Mouse (Mus musculus): ENCODE measurements around the gene 4921524J17Rik. TPM values are rescaled to one million over a fixed set of nuclear protein-coding genes. Genes with fewer than 3 reads are reported as not detected.

Gene 4921524J17Rik
- polyA plus RNA-seq, 1 experiment from 2014 or later: 38.6 TPM

DNA sequence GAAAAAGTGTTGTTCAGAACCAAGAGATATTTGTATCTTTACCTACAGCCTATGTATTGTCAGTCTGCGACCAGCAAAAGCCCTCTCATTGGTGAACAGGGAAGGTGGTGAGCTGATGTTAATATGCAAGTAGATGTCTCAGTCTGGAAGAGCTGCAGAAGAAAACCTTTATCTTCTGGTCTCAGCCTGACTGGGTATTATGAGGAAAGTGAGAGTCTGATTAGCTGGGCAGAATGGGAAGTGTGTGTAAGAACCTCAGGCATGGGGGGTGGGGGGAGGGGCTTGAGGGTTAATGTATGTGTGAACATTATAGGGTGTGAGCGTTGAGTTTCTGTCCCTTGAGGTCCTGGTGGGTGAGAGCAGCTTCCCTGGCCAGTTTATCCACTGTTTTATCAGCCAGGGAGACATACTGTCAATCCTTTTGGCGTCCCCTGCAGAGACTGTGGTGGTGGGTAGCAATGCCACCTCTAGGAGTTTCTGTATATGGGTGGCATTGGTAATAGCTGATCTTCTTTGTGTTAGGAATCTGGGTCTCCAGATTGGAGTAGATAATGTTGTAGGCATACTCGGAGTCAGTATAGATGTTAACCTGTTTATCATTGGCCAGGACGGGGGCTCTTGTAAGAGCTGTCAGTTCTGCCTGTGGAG is 36.1 kb downstream of the 4921524J17Rik start:
- Histone ChIP-seq H3K27me3 (replicated peaks) (no peaks in the 10 kb centered on the region), H3K36me3 (replicated peaks) (no peaks in the 10 kb centered on the region), H3K9ac (no peak overlapping the region), H3K4me3 (no peak overlapping the region), H3K27ac (no peak overlapping the region), H3K4me1 (no peaks in the 10 kb centered on the region), H3K9me3 (no peaks in the 10 kb centered on the region), H3K4me2 (no peak overlapping the region)
- no peak for ATAC-seq (replicated peaks)
- WGBS: 89% methylated on average over 5 of the region's 5 CpGs

DNA sequence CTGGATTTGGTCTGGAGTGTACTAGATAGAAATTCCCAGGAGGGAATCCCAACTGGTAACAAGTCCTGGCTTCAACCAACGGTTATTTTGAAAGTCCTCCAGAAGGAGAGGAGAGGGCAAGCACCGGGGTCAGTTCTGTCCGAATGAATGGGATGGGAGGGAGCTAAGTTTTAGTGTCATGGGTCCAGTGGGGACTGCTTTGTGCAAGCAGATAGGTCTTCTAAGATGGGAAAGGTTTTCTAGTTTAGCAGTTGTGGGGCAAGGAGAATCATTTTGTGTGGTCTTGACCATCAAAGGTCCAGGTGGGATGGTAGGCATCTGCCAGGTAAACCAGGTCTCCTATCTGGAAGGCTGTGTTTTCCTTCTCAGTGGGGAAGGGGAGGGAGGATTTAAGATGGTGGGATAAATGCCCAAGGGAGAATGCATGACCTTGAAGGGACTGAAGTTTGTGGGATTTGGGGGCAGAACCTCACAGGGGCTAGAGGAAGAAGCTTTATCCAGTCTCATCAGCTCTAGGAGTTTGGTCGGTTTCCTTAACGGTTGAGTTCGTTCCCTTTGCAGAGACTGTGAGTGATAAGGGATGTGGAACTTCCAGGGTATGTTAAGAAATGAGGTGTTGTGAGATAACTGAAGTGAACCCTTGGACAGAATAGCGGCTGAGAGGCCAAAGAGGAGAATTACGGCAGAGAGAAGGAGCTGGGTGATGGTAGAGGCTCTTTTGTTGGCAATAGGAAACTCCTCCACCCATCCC is 36.8 kb downstream of the 4921524J17Rik start:
- Histone ChIP-seq H3K9me3 (no peaks in the 10 kb centered on the region), H3K4me2 (no peak overlapping the region), H3K4me1 (no peaks in the 10 kb centered on the region), H3K36me3 (replicated peaks) (no peaks in the 10 kb centered on the region), H3K27ac (no peak overlapping the region), H3K4me3 (no peak overlapping the region), H3K27me3 (replicated peaks) (no peaks in the 10 kb centered on the region), H3K9ac (no peak overlapping the region)
- WGBS: 90% methylated on average over 8 of the region's 8 CpGs
- ATAC-seq (replicated peaks): no peak

DNA sequence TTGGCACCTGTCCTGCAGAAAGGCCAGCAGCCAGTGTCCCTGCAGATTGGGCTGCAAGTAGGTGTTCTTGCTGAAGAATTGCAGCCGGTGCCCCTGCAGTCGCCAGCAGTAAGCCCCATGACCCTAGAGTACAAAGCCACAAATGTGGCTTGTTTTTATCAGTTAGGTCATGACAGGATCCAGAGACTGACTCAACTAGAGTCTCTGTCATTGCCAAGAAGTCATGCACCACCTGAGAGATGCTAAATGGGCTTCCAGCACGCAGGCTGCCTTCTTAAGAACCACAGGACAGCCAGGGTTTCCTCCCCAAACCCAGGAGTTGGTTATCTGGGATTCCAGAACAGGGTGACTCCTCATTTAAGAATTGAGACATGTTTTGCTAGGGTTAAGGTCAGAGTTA is 37.6 kb downstream of the 4921524J17Rik start:
- Histone ChIP-seq H3K9me3 (no peaks in the 10 kb centered on the region), H3K4me3 (no peak overlapping the region), H3K27ac (no peak overlapping the region), H3K9ac (no peak overlapping the region), H3K27me3 (replicated peaks) (no peaks in the 10 kb centered on the region), H3K36me3 (replicated peaks) (no peaks in the 10 kb centered on the region), H3K4me1 (no peaks in the 10 kb centered on the region), H3K4me2 (no peak overlapping the region)
- 80% methylated on average over 3 of the region's 3 CpGs for WGBS
- ATAC-seq (replicated peaks): no peak

DNA sequence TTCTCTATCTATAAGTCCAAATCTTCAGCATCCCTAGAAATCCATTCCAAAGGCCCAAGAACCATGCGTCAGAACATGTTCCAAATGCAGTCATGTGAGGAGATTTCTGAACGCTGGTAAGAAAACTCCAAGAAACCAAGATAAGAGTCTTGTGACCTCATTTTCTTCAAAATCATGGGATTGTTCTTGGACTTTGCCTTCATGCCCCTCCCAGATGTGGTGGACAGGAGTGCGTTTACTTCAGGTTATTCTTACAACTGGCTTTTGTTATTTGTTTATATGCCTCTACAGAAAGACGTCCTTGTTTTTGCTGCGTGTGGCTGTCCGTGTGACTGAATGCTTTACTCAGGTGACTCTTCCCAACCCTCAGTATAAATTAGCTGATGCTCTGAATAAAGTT is 39.4 kb downstream of the 4921524J17Rik start:
- Histone ChIP-seq H3K27ac (no peak overlapping the region), H3K9me3 (no peaks in the 10 kb centered on the region), H3K27me3 (replicated peaks) (no peaks in the 10 kb centered on the region), H3K9ac (no peak overlapping the region), H3K36me3 (replicated peaks) (no peaks in the 10 kb centered on the region), H3K4me1 (no peaks in the 10 kb centered on the region), H3K4me3 (no peak overlapping the region), H3K4me2 (no peak overlapping the region)
- WGBS: 96% methylated on average over 6 of the region's 6 CpGs
- no peak for ATAC-seq (replicated peaks)

DNA sequence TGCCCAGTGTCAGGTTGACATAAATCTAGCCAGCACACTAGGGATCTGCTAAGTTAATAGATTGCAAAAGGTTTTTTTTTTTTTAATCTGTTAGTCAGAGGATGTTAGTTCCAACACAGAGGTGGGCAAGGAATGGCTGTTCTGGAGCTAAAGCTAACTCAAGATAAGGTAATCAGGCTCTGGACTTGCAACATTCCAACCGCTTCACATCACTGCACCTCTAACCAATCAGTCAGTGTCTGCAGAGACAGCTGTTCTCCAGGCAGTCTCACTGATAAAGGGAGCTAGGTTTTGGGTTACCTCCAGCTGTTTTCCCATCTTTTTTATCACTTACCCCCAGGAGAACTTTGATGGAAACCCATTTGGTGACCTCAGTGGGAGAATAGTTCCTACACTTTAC is 41.2 kb downstream of the 4921524J17Rik start:
- H3K4me1 ChIP-seq: no peaks in the 10 kb centered on the region
- no peaks in the 10 kb centered on the region for H3K9me3 ChIP-seq
- WGBS: 89% methylated on average over 1 of the region's 1 CpGs
- no peak overlapping the region for H3K4me2 ChIP-seq
- H3K36me3 ChIP-seq (replicated peaks): no peaks in the 10 kb centered on the region
- H3K9ac ChIP-seq: no peak overlapping the region
- ATAC-seq (replicated peaks): no peak
- no peaks in the 10 kb centered on the region for H3K27me3 ChIP-seq (replicated peaks)
- H3K27ac ChIP-seq: no peak overlapping the region
- H3K4me3 ChIP-seq: no peak overlapping the region

DNA sequence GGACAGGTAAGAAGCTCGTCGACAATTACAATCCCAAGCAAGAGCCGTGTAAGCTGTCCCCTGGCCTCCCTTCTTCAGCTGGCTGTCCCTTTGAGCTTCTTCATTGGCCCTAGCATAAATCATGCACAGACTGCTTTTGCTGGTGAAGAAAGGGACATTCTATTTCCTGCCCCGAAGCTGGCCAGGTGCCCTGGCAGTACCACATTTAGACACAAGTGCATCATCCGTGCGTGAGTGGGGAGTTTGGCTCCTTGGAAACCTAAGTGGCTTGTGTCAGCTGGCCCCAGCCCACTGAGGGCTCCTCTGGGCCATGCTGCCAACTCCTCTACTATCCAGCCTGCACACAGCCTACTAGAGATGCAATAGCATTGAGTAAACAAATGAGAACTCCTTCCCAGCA is 46.4 kb downstream of the 4921524J17Rik start, which contains the start of gene Mylk3:
Gene Mylk3, minus strand, starts transcription at position 141 of the 400 bp plus-strand sequence.
- no peak within 1 kb of the TSS for H3K4me2 ChIP-seq
- H3K4me1 ChIP-seq: no peaks in the 10 kb centered on the region
- H3K9me3 ChIP-seq: no peaks in the 10 kb centered on the region
- no peak within 1 kb of the TSS for H3K27ac ChIP-seq
- WGBS: 80% methylated on average over 6 of the region's 6 CpGs
- no peaks in the 10 kb centered on the region for H3K27me3 ChIP-seq (replicated peaks)
- no peaks in the 10 kb centered on the region for H3K36me3 ChIP-seq (replicated peaks)
- ATAC-seq (replicated peaks): no peak
- H3K4me3 ChIP-seq: no peak within 1 kb of the TSS
- H3K9ac ChIP-seq: no peak within 1 kb of the TSS

DNA sequence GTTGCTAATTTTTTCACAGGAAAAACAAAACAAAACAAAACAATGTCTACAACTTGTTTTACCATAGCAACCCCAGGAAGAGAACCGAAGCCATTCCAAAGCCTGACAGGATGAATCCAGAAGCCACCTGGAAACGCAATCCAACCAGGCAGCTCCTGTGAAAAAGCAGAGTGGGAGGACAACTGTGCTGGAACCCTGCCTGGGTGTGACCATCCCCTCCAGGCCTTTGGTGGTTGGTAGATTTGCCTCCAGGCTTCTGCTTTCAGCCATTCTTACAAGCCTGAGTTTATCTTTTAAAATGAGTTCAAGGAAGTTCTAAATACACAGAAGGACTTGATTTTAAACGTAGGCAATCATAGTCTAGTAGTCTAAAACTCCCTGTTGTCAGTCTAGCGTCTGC is 50.7 kb downstream of the 4921524J17Rik start:
- H3K4me1 ChIP-seq: no peaks in the 10 kb centered on the region
- H3K27me3 ChIP-seq (replicated peaks): no peaks in the 10 kb centered on the region
- H3K4me2 ChIP-seq: no peak overlapping the region
- no peak overlapping the region for H3K9ac ChIP-seq
- 80% methylated on average over 4 of the region's 4 CpGs for WGBS
- no peak overlapping the region for H3K4me3 ChIP-seq
- H3K9me3 ChIP-seq: no peaks in the 10 kb centered on the region
- no peaks in the 10 kb centered on the region for H3K36me3 ChIP-seq (replicated peaks)
- no peak overlapping the region for H3K27ac ChIP-seq
- ATAC-seq (replicated peaks): no peak

DNA sequence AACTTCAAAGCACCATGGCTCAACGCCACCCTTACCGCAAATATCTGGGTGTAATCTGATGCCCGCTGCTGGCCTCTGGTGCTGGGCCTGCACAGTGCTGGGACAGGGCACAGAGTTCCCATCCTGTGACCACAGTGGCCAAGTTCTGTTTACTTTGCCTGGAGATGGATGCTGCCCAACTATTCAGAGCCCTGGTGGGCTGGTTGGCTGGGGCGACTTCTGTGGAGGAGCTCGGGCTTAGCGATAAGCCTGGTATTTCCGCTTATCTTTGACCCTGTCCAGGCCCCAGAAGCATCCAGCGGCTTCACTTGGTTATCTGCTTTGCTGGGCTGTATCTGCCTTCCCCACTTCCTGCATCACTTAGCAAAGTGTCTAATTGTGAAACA is 51.8 kb downstream of the 4921524J17Rik start:
- Histone ChIP-seq H3K9ac (no peak overlapping the region), H3K27me3 (replicated peaks) (no peaks in the 10 kb centered on the region), H3K36me3 (replicated peaks) (no peaks in the 10 kb centered on the region), H3K4me1 (no peaks in the 10 kb centered on the region), H3K27ac (no peak overlapping the region), H3K9me3 (no peaks in the 10 kb centered on the region), H3K4me2 (no peak overlapping the region), H3K4me3 (no peak overlapping the region)
- ATAC-seq (replicated peaks): no peak
- WGBS: 85% methylated on average over 8 of the region's 8 CpGs

DNA sequence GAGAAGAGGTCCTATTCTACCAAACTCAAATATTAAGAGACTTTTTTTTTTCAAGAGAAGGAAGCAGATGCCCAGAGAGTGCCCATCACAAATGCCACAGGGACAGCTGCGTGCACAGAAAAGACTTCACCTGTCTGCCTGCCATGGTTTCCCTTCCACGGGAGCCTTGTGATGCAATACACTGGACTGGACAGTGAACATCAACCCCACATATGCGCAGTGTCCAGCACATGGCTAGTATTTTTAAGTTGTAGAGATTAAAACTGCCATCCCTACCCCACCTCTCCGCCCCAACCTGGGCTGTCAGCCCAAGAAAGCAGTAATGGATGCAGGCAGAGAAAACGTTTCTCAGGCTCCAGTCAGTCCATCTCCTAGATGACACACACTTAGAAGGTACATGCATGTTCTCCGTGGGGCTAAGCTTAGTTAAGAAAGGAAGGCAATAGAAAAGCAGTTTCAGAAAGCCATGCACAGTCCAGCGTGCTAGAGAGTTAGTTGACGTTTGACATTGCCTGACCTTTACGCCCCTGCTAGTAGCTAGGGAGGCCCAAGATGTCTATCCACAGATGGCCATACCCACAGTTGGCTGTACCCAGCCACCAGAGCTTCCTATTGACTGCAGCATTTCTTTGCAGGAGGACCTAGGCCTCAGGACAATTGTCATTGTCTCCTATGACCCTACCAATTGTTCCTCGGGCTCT is 52.4 kb downstream of the 4921524J17Rik start:
- ATAC-seq (replicated peaks): no peak
- H3K27me3 ChIP-seq (replicated peaks): no peaks in the 10 kb centered on the region
- no peak overlapping the region for H3K9ac ChIP-seq
- no peaks in the 10 kb centered on the region for H3K36me3 ChIP-seq (replicated peaks)
- H3K9me3 ChIP-seq: no peaks in the 10 kb centered on the region
- no peaks in the 10 kb centered on the region for H3K4me1 ChIP-seq
- no peak overlapping the region for H3K4me2 ChIP-seq
- no peak overlapping the region for H3K4me3 ChIP-seq
- WGBS: 83% methylated on average over 10 of the region's 10 CpGs
- no peak overlapping the region for H3K27ac ChIP-seq

DNA sequence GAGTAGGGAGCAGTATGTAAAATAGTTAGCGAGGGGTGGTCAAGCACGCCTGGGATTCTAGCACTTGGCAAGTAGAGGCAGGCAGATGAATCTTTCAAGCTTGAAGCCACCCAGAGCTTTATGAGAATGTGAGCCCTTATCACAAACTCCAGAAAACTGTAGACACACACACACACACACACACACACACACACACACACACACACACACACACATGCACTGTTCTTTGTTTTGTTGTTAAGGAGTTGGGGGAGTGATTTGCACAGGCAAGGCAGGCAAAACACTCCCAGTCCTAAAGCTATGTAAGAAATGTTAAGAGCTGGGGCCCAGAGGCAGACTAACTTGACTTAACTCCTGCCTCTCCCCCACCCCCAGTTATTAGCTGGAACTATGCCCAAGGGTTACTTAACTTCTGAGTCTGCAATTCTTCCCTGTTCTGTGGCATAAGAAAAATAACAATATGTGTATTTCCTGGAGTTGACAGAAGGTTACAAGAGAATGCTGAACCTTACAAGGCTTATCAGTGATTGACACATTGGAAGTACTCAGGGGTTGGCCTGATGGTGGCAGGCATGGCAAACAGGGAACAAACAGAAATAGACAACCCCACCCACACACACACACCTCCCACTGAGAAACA is 53.4 kb downstream of the 4921524J17Rik start:
- no peak overlapping the region for H3K4me2 ChIP-seq
- H3K27me3 ChIP-seq (replicated peaks): no peaks in the 10 kb centered on the region
- no peak overlapping the region for H3K9ac ChIP-seq
- no peak for ATAC-seq (replicated peaks)
- no peak overlapping the region for H3K27ac ChIP-seq
- H3K36me3 ChIP-seq (replicated peaks): no peaks in the 10 kb centered on the region
- WGBS: 40% methylated on average over 2 of the region's 2 CpGs
- no peaks in the 10 kb centered on the region for H3K4me1 ChIP-seq
- H3K4me3 ChIP-seq: no peak overlapping the region
- no peaks in the 10 kb centered on the region for H3K9me3 ChIP-seq

DNA sequence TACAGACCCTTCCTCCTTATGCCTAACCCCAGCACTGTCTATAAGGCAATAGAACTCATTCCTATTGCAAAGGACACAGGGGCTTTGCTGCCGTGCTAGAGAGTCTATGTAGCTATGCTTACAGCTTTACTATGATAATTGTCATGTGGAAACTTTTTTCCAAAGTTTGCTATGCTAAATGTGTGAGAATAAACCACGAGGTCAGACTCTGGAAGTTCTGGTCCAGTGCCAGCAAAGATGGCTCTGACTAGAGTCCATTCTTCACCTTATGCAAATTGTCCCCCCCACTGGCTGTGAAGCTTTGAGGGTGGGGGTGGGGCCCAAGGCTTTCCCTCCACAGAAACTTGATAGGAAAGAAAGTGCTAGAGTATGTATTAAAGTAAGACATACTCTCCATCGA is 56.1 kb downstream of the 4921524J17Rik start:
- no peaks in the 10 kb centered on the region for H3K27me3 ChIP-seq (replicated peaks)
- no peaks in the 10 kb centered on the region for H3K9me3 ChIP-seq
- no peak for ATAC-seq (replicated peaks)
- H3K4me1 ChIP-seq: no peaks in the 10 kb centered on the region
- no peak overlapping the region for H3K9ac ChIP-seq
- H3K36me3 ChIP-seq (replicated peaks): no peaks in the 10 kb centered on the region
- H3K4me2 ChIP-seq: no peak overlapping the region
- 63% methylated on average over 3 of the region's 3 CpGs for WGBS
- no peak overlapping the region for H3K27ac ChIP-seq
- H3K4me3 ChIP-seq: no peak overlapping the region

DNA sequence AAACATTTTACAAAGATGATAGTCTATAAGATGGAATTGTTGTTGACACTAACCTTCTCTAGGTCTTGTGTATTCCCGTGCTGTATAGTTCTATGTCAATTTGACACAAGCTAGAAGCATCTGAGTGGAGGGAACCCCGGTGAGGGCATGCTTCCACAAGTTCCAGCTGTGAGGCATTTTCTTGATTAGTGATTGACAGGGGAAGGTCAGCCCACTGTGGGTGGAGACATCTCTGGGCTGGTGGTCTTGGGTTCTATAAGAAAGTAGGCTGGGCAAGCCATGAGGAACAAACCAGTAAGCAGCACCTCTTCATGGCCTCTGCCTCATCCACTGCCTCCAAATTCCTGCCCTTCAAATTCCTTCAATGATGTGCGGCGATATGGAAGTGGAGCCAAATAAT is 58.3 kb downstream of the 4921524J17Rik start:
- 75% methylated on average over 4 of the region's 4 CpGs for WGBS

More for the DNA sequence above, 58.3 kb downstream of the 4921524J17Rik start:
- ATAC-seq (replicated peaks): no peak
- H3K4me3 ChIP-seq: no peak overlapping the region
- H3K4me1 ChIP-seq: no peaks in the 10 kb centered on the region
- no peak overlapping the region for H3K27ac ChIP-seq
- no peak overlapping the region for H3K4me2 ChIP-seq
- no peaks in the 10 kb centered on the region for H3K9me3 ChIP-seq
- no peak overlapping the region for H3K9ac ChIP-seq
- no peaks in the 10 kb centered on the region for H3K36me3 ChIP-seq (replicated peaks)
- no peaks in the 10 kb centered on the region for H3K27me3 ChIP-seq (replicated peaks)
